Mouse (Mus musculus) midbrain, embryonic 10.5 days (tissue): Measurements from ENCODE around the gene Phgr1. TPM values are rescaled to one million over a fixed set of nuclear protein-coding genes. Genes with fewer than 3 reads are reported as not detected.

Experiments used
- DNase-seq: peaks from one replicate; pipeline ENCODE4 v3.0.0-alpha.2; 2017; ENCODE audit warnings: low spot score
- H3K27ac ChIP-seq: fragments of 300-500 bp; sonication (generic); replicated peaks from 2 replicates; pipeline ENCODE4 v1.5.1; 2016; ENCODE audit warnings: mild to moderate bottlenecking
- H3K27me3 ChIP-seq: fragments of 300-500 bp; sonication (generic); 2 replicates; pipeline ENCODE4 v1.6.1; 2016; ENCODE audit warnings: low read depth, mild to moderate bottlenecking; ENCODE audit not compliant: poor library complexity, severe bottlenecking
- H3K36me3 ChIP-seq: fragments of 300-500 bp; sonication (generic); 2 replicates; pipeline ENCODE4 v1.6.1; 2016; ENCODE audit warnings: mild to moderate bottlenecking, moderate library complexity
- H3K4me1 ChIP-seq: fragments of 300-500 bp; sonication (generic); 2 replicates; pipeline ENCODE4 v1.6.1; 2016
- H3K4me3 ChIP-seq: fragments of 300-500 bp; sonication (generic); 2 replicates; pipeline ENCODE4 v1.5.1; 2016; ENCODE audit warnings: mild to moderate bottlenecking, moderate library complexity
- H3K9me3 ChIP-seq: fragments of 300-500 bp; sonication (generic); replicated peaks from 2 replicates; pipeline ENCODE4 v1.6.1; 2016; ENCODE audit warnings: mild to moderate bottlenecking
- WGBS: fragments of 180-500 bp; shearing (Covaris S2); methylation state at CpG from one replicate; pipeline ENCODE4 v1.1.7; 2016; 5-methylcytosine and 5-hydroxymethylcytosine counted together
- polyA plus RNA-seq: library from polyadenylated mRNA; unstranded; fragments of >200 nt; fragmentation: Nextera tagmentation; extraction: Ambion mirVana; gene quantifications from 2 replicates; pipeline ENCODE4 v1.2.1, GENCODE M21; 2016

Phgr1 gene
- polyA plus RNA-seq, 1 experiment from 2014 or later, result not detected

DNA sequence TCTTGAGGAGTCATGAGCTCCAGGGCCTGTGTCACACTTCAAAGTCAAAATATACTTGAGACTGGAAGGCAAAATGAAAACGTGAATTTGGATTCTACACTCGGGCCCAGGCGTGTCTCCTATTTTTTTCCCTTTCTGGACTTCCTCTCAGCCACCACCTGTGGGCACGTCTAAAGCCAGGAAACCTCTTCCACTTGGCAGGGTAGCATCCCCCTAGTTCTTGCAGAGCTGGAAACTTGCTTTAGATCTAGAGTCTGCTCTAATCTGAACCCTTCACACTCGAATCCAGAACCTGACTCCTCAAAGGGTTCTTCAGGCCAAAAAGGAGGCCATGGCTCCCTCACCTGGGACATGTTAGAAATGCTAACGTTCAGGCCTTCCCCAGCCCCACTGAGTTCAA lies 17.2 kb upstream of the Phgr1 start:
- Histone ChIP-seq H3K27ac (no peak overlapping the region), H3K4me1 (peaks cover 15% of the 10 kb centered on the region), H3K9me3 (no peaks in the 10 kb centered on the region), H3K4me3 (no peak overlapping the region), H3K36me3 (peaks cover 2% of the 10 kb centered on the region), H3K27me3 (peaks cover 41% of the 10 kb centered on the region)
- WGBS, result 86% methylated on average over 6 of the region's 6 CpGs
- DNase-seq, result no peak

GRCm38 (mm10) chr2:118756103-118756502 lies 16.5 kb upstream of the Phgr1 start:
- Histone ChIP-seq H3K27me3 (peaks cover 48% of the 10 kb centered on the region), H3K9me3 (no peaks in the 10 kb centered on the region), H3K4me3 (no peak overlapping the region), H3K36me3 (no peaks in the 10 kb centered on the region), H3K27ac (no peak overlapping the region), H3K4me1 (peaks cover 14% of the 10 kb centered on the region)
- 85% methylated on average over 4 of the region's 4 CpGs for WGBS
- no peak for DNase-seq

GRCm38 (mm10) chr2:118759828-118760227 lies 12.7 kb upstream of the Phgr1 start:
- peaks cover 77% of the 10 kb centered on the region for H3K27me3 ChIP-seq
- 18% methylated on average over 8 of the region's 8 CpGs for WGBS
- H3K36me3 ChIP-seq, result no peaks in the 10 kb centered on the region
- no peak overlapping the region; the same call in 1 of the 2 replicates for H3K4me3 ChIP-seq
- H3K9me3 ChIP-seq, result no peaks in the 10 kb centered on the region
- DNase-seq, result peak; percentile 64
- peaks cover 41% of the 10 kb centered on the region for H3K4me1 ChIP-seq
- H3K27ac ChIP-seq, result no peak overlapping the region

GRCm38 (mm10) chr2:118760311-118761025 lies 12.1 kb upstream of the Phgr1 start:
- no peak overlapping the region for H3K4me3 ChIP-seq
- H3K9me3 ChIP-seq, result no peaks in the 10 kb centered on the region
- peaks cover 77% of the 10 kb centered on the region for H3K27me3 ChIP-seq
- WGBS, result 85% methylated on average over 11 of the region's 11 CpGs
- DNase-seq, result no peak
- no peak overlapping the region for H3K27ac ChIP-seq
- H3K4me1 ChIP-seq, result peaks cover 41% of the 10 kb centered on the region
- H3K36me3 ChIP-seq, result no peaks in the 10 kb centered on the region

GRCm38 (mm10) chr2:118761358-118761757 lies 11.2 kb upstream of the Phgr1 start:
- H3K27ac ChIP-seq, result peak overlapping the region; percentile 83
- no peak for DNase-seq
- no peaks in the 10 kb centered on the region for H3K36me3 ChIP-seq
- H3K27me3 ChIP-seq, result peaks cover 85% of the 10 kb centered on the region
- peaks cover 41% of the 10 kb centered on the region for H3K4me1 ChIP-seq
- 82% methylated on average over 12 of the region's 12 CpGs for WGBS
- peak overlapping the region; percentile 44; the same call in 1 of the 2 replicates for H3K4me3 ChIP-seq
- no peaks in the 10 kb centered on the region for H3K9me3 ChIP-seq

GRCm38 (mm10) chr2:118761906-118762783 lies 10.4 kb upstream of the Phgr1 start, which contains the start of gene Ccdc9b:
Gene Ccdc9b (minus strand): TSS chr2:118762661.
- peak; percentile 71 for DNase-seq
- Histone ChIP-seq H3K9me3 (no peaks in the 10 kb centered on the region), H3K27ac (peak within 1 kb of the TSS; percentile 83), H3K4me1 (peaks cover 40% of the 10 kb centered on the region), H3K27me3 (peaks cover 80% of the 10 kb centered on the region), H3K4me3 (peak within 1 kb of the TSS; percentile 44), H3K36me3 (no peaks in the 10 kb centered on the region)
- 6% methylated on average over 29 of the region's 29 CpGs for WGBS

- Histone ChIP-seq H3K4me3 (peak overlapping the region; percentile 44), H3K27ac (peak overlapping the region; percentile 83), H3K9me3 (no peaks in the 10 kb centered on the region), H3K27me3 (peaks cover 73% of the 10 kb centered on the region), H3K36me3 (no peaks in the 10 kb centered on the region), H3K4me1 (peaks cover 37% of the 10 kb centered on the region)
- WGBS, result 14% methylated on average over 10 of the region's 10 CpGs
- DNase-seq, result no peak
Observed at GRCm38 (mm10) chr2:118762784-118763148, 9.8 kb upstream of the Phgr1 start.

DNA sequence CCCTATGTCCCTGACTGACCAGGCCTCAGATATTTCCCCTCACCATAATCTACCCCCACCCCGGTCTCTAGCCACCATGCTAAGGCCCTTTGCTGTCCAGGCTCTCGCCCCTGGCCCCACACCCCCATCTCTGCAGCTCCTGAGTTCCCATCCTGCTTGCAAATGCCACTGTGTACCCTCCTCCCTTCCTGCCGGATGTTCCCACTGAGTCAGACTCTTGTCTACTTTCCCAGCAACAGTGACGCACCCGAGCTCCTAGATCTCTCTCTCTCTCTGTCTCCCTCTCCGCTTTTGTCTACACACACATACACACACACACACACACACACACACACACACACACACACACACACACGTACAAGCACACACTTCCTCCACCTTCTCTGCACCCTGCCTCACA lies 9.1 kb upstream of the Phgr1 start:
- Histone ChIP-seq H3K27me3 (peaks cover 66% of the 10 kb centered on the region), H3K9me3 (no peaks in the 10 kb centered on the region), H3K27ac (peak overlapping the region; percentile 83; the same call in 1 of the 2 replicates), H3K4me1 (peaks cover 37% of the 10 kb centered on the region), H3K4me3 (no peak overlapping the region), H3K36me3 (no peaks in the 10 kb centered on the region)
- 68% methylated on average over 7 of the region's 7 CpGs for WGBS
- DNase-seq, result no peak

DNA sequence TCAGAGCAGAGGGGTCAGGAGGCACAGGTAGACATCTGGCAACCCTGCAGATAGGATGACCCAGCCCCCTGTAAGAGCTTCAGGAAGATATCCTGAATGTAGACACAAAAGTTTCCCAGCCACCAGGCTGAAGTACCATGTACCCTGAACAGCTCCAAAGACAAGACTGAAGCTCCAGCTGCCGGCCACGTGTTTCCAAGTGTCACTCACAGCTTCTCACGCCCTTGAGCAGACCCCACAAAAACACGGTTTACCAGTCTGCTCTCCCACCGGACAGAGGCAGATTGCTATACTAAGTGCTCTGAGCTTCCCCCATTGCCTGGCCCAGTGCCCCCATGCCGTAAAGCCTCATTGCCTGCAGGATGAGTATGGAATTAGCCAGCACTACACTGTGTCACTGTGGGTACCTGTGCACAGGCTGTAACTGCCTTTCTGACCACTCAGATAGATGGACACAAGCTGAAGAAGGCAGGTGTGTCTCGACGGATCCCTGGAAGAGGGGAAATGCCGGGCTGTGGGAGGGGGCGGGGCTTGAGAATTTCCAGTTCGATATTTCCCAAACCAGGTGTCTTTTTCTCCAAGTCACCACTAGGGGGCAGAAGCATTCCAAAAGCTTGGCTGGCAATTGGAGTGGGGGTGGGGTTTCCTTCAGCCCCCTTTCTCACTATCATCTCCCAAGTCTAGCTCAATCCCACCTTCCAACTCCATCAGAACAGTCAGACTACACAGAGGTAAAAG lies 8.3 kb upstream of the Phgr1 start:
- Histone ChIP-seq H3K27me3 (peaks cover 58% of the 10 kb centered on the region), H3K9me3 (no peaks in the 10 kb centered on the region), H3K4me3 (0 out of 2 replicates have a peak overlapping the region, but pooled peaks have one; percentile 11), H3K27ac (no peak overlapping the region), H3K36me3 (no peaks in the 10 kb centered on the region), H3K4me1 (peaks cover 37% of the 10 kb centered on the region)
- WGBS, result 25% methylated on average over 11 of the region's 11 CpGs
- DNase-seq, result no peak

- 84% methylated on average over 5 of the region's 5 CpGs for WGBS
Observed at GRCm38 (mm10) chr2:118764875-118765274, 7.7 kb upstream of the Phgr1 start.

DNA sequence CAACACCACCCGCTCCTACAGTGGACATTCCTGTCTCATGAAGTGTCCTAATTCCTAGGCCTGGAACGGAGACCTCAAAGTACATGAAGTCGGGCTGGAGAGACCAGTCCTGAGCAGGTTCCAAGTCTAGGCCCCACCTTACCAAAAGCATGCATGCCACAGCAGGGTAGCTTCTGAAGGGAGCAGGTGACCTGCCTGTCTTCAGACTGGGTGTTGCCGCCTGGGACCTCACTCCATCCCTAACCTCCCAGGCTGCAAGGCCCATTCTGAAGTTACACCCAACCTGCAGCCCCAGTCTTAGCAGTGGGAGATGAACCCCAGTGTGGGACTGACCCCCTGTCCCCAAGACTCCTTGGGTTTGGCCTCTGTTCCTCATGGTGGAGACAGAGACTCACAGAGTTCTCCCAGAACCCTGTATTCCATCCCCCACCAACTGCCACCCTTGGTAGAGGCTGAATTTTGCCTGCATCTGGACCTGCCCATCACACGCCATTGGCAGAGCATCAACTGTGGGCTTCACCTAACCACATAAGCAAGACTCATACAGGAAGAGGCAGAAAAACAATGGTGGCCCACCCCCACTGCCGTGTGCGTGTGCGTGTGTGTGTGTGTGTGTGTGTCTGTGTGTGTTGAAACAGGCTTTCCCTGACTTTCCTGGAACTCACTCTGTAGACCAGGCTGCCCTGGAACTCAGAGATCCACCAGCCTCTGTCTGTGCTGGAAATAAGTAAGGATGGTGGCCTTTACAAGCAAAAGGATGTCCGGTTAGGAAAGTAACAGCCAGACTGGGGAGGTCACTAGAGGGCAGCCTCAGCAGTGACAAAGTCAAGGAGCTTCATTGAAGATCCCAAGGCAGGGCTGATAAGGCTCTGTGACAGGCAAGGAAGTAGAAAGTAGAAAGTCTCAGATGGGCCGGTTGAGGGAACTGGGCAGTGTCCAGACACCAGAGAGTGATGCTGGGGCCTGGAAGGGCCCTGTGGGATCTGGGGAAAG lies 6.2 kb upstream of the Phgr1 start:
- H3K9me3 ChIP-seq, result no peaks in the 10 kb centered on the region
- no peaks in the 10 kb centered on the region for H3K36me3 ChIP-seq
- H3K27ac ChIP-seq, result no peak overlapping the region
- no peak for DNase-seq
- H3K27me3 ChIP-seq, result peaks cover 39% of the 10 kb centered on the region
- H3K4me3 ChIP-seq, result no peak overlapping the region
- WGBS, result 79% methylated on average over 10 of the region's 10 CpGs
- H3K4me1 ChIP-seq, result peaks cover 30% of the 10 kb centered on the region

More at GRCm38 (mm10) chr2:118764875-118765274, 7.7 kb upstream of the Phgr1 start:
- Histone ChIP-seq H3K27ac (no peak overlapping the region), H3K36me3 (no peaks in the 10 kb centered on the region), H3K27me3 (peaks cover 54% of the 10 kb centered on the region), H3K9me3 (no peaks in the 10 kb centered on the region), H3K4me1 (peaks cover 33% of the 10 kb centered on the region), H3K4me3 (no peak overlapping the region)
- no peak for DNase-seq
